Mouse (Mus musculus) liver, postnatal 0 days (tissue): ENCODE results near the gene Pacrg.

Experiments used
- CTCF ChIP-seq: sonication (generic); IDR thresholded peaks from 2 replicates; pipeline ENCODE4 v1.5.1; 2016; ENCODE audit warnings: antibody characterized with exemption, low read depth
- EP300 ChIP-seq: IDR thresholded peaks from 2 replicates; pipeline ENCODE4 v1.6.1; 2016; ENCODE audit warnings: antibody characterized with exemption, low read depth, mild to moderate bottlenecking

DNA sequence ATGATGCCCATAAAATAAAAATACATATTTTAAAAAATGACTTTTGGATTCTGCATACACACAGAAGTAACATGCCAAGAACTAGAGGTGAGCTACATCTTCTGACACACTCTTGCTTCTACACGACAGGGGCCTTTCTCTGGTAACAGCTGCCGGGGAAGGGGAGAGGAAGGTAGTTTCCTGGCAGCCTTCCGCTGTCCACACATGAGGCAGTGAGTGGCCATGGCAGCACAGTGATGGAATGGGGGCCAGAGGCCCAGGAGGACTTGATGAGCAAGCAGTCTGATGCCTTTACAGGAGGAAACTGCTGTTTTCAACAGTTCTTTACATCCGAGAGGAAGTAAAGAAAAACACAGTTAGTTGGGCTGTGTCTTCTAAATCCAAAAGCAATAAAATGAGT, 409.3 kb downstream of the Pacrg start:
- TF ChIP-seq CTCF, result no peak
- no peak for TF ChIP-seq EP300
